In genomic region chr14:33539559-33540167, GRCm38 (mm10) we compare ENCODE assay signal across 14 mouse cellular contexts. TPM values are rescaled to one million over a fixed set of nuclear protein-coding genes. Genes with fewer than 3 reads are reported as not detected.
"Had no signal": no experiment of that assay in that cellular context is flagged by ENCODE, and none has a peak within 500 bp of the region (broad histone marks: within the 10 kb centered on the region; RNA-seq: fewer than 3 reads in every experiment).

No protein-coding gene starts in this region.

- H3K4me1 ChIP-seq: limb, embryonic 13.5 days; stomach, embryonic 15.5 days had no signal

- H3K4me3 ChIP-seq: limb, embryonic 13.5 days; neural tube, embryonic 13.5 days; stomach, embryonic 15.5 days had no signal

- H3K4me2 ChIP-seq: limb, embryonic 13.5 days; neural tube, embryonic 13.5 days; stomach, embryonic 15.5 days had no signal

- H3K9ac ChIP-seq: limb, embryonic 13.5 days; liver, embryonic 14.5 days; neural tube, embryonic 13.5 days; stomach, embryonic 15.5 days had no signal

- H3K36me3 ChIP-seq: limb, embryonic 13.5 days; neural tube, embryonic 13.5 days; stomach, embryonic 15.5 days had no signal

- DNase-seq: kidney, adult 11 months; kidney, adult 9 months; kidney, postnatal 14 days; left cerebral cortex, postnatal 4 days; lung, adult 18-20 months; thymus, postnatal 36 days had no signal

- H3K27ac ChIP-seq: limb, embryonic 13.5 days; liver, embryonic 14.5 days; neural tube, embryonic 13.5 days; stomach, embryonic 15.5 days had no signal

- H3K9me3 ChIP-seq: neural tube, embryonic 13.5 days; stomach, embryonic 15.5 days had no signal

- H3K27me3 ChIP-seq: neural tube, embryonic 13.5 days; stomach, embryonic 15.5 days had no signal

RNA-seq across cellular contexts. Expression of gene Ptpn20, which starts 49.3 kb away (rescaled TPM):
- total RNA-seq: liver, adult 2 months had no signal
- polyA plus RNA-seq: large intestine, adult 2 months; liver, adult 2 months; spleen, adult 2 months; thymus, postnatal 0 days had no signal
